Mouse (Mus musculus): ENCODE data around the gene Epha2. TPM values are rescaled to one million over a fixed set of nuclear protein-coding genes. Genes with fewer than 3 reads are reported as not detected.
A peak's percentile ranks its signal among the peaks of the same experiment; 100 is the strongest.

The Epha2 gene
- polyA plus RNA-seq, 1 experiment from 2014 or later, result 0.58 TPM

DNA sequence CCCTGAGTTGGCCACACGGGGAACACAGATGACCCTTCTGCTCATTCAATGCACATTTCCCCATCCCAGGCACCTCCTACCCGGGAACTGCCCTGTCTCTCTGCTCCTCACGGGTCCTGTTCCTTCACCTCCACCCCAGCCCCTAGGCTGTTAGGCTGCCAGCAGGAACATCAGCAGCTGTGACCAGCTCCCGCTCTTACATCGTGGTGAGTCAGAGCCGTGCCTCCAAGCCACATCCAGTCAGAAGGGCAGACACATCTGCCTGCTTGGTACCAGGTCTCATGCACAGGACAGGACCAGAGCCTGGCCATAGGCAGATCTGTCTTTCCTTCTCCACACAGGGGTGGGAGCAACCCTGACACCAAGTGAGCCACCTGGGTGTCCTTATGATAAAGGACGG, 64.8 kb downstream of the Epha2 start:
- no peak for ATAC-seq
- no peak overlapping the region for H3K4me3 ChIP-seq (ENCODE audit: low read depth, low read length)
- WGBS, result 64% methylated on average over 7 of the region's 7 CpGs
- no peak overlapping the region for H3K9ac ChIP-seq (ENCODE audit: low read length)
- no peaks in the 10 kb centered on the region for H3K36me3 ChIP-seq (ENCODE audit: control insufficient read depth, insufficient read depth, low read length)
- no peaks in the 10 kb centered on the region for H3K9me3 ChIP-seq (replicated peaks; ENCODE audit: control insufficient read depth, low read length)
- DNase-seq (ENCODE audit: low spot score), result no peak
- no peaks in the 10 kb centered on the region for H3K4me1 ChIP-seq (ENCODE audit: control insufficient read depth, insufficient read depth, low read length)
- peaks cover 11% of the 10 kb centered on the region for H3K27me3 ChIP-seq (replicated peaks; ENCODE audit: control insufficient read depth, insufficient read depth, low read length)
- no peak overlapping the region for H3K27ac ChIP-seq (ENCODE audit: low read depth, low read length)
- no peak overlapping the region for H3K4me2 ChIP-seq (ENCODE audit: low read length)

DNA sequence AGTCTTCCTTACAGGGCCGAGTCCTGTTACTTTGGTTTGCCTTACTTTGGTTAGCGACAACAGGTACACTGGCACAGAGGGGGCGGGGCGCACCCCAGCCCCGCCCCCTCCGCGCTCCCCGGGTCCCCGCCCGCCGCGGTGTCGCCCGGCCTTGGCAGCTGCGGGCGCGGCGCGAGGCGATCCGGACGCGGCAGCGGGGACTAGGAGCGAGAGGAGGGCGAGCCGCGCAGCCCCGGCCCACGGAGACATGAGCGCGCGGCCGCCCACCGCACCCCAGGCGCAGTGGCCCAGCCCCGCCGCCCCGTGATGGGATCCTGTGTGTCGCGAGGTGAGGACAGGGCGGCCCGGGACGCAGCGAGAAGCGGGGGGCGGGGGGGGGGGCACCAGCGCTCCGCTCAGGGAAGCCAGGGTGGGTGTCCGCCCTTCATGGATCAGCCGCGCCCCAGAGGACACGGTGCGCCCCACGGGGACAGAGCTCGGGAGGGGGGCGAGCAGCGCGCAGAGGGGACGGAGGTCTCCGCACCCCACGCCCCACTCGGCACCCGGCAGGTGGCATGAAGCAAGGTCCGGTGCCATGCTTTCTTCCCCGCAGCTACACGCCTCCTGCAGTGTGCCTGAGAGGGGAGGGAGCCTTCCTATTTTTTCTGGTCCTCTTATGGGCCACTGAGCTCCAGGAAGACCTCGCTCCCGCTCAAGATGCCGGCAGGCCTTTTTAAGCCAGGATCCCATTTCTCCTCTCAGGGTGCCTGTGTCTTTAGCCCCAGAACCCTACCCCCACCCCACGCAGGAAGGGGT, 67.2 kb downstream of the Epha2 start, which contains the start of gene Fam131c:
Gene Fam131c (plus strand): TSS at position 224 of the 795 bp plus-strand sequence.
- peak within 1 kb of the TSS; percentile 9; the same call in 1 of the 2 replicates for H3K27ac ChIP-seq (ENCODE audit: low read depth, low read length)
- 1% methylated on average over 54 of the region's 71 CpGs for WGBS
- peaks cover 11% of the 10 kb centered on the region for H3K27me3 ChIP-seq (replicated peaks; ENCODE audit: control insufficient read depth, insufficient read depth, low read length)
- H3K4me3 ChIP-seq (ENCODE audit: low read depth, low read length), result peak within 1 kb of the TSS; percentile 56
- H3K9ac ChIP-seq (ENCODE audit: low read length), result peak within 1 kb of the TSS; percentile 72
- H3K36me3 ChIP-seq (ENCODE audit: control insufficient read depth, insufficient read depth, low read length), result no peaks in the 10 kb centered on the region
- H3K4me2 ChIP-seq (ENCODE audit: low read length), result peak within 1 kb of the TSS; percentile 97
- no peaks in the 10 kb centered on the region for H3K4me1 ChIP-seq (ENCODE audit: control insufficient read depth, insufficient read depth, low read length)
- ATAC-seq (peak; percentile 67), DNase-seq (ENCODE audit: low spot score) (peak; percentile 59)
- no peaks in the 10 kb centered on the region for H3K9me3 ChIP-seq (replicated peaks; ENCODE audit: control insufficient read depth, low read length)

DNA sequence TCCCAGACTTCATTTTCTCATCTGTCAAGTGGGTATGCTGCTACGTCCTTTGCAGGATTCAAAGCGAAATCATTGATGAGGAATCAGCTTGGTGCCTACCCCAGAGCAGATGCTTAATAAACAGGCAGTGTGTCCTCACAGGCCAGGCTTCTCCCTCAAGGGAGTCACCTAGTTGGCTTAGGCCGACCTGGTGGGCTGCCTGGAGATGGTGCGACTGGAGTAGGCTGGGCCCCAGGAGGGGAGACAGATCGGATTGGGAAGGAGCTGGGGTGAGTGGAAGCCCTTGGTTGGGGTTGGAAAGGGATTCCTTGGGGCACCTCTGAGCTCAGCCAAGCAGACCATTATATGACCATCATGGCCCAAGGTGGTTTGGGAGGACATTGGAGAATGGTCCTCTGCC, 71.4 kb downstream of the Epha2 start:
- Histone ChIP-seq H3K27me3 (replicated peaks; ENCODE audit: control insufficient read depth, insufficient read depth, low read length) (0 out of 2 replicates have a peak, but pooled peaks cover 2% of the 10 kb centered on the region), H3K4me3 (ENCODE audit: low read depth, low read length) (no peak overlapping the region), H3K9me3 (replicated peaks; ENCODE audit: control insufficient read depth, low read length) (no peaks in the 10 kb centered on the region), H3K4me1 (ENCODE audit: control insufficient read depth, insufficient read depth, low read length) (no peaks in the 10 kb centered on the region), H3K9ac (ENCODE audit: low read length) (no peak overlapping the region), H3K4me2 (ENCODE audit: low read length) (no peak overlapping the region), H3K27ac (ENCODE audit: low read depth, low read length) (no peak overlapping the region), H3K36me3 (ENCODE audit: control insufficient read depth, insufficient read depth, low read length) (no peaks in the 10 kb centered on the region)
- DNase-seq (ENCODE audit: low spot score) (no peak), ATAC-seq (no peak)
- WGBS, result 97% methylated on average over 5 of the region's 5 CpGs

Small RNA genes within 50 kb of the gene (microRNA-seq; reads per million reads assigned to microRNA genes)
- not detected for gene Gm25690

Other genes with a start within 250 kb of the Epha2 start
- gene Crocc, start 240.7 kb upstream of the Epha2 start, polyA plus RNA-seq (2014; fragmentation: Nextera tagmentation; extraction: Ambion mirVana), result 6.6 and 7.8 TPM in 2 replicates
- 36.6 and 41.8 TPM in 2 replicates for gene Necap2, start 222.9 kb upstream of the Epha2 start, polyA plus RNA-seq (2014; fragmentation: Nextera tagmentation; extraction: Ambion mirVana)
- 0.19 TPM in 1 of 2 replicates, not detected in the other for gene Spata21, start 212.9 kb upstream of the Epha2 start, polyA plus RNA-seq (2014; fragmentation: Nextera tagmentation; extraction: Ambion mirVana)
- gene Szrd1, start 161.5 kb upstream of the Epha2 start, polyA plus RNA-seq (2014; fragmentation: Nextera tagmentation; extraction: Ambion mirVana), result 37.0 and 38.9 TPM in 2 replicates
- gene Fbxo42, start 153.3 kb upstream of the Epha2 start, polyA plus RNA-seq (2014; fragmentation: Nextera tagmentation; extraction: Ambion mirVana), result 22.3 and 29.5 TPM in 2 replicates
- gene Rsg1, start 87.3 kb upstream of the Epha2 start, polyA plus RNA-seq (2014; fragmentation: Nextera tagmentation; extraction: Ambion mirVana), result 6.5 and 6.7 TPM in 2 replicates
- 0.65 and 1.1 TPM in 2 replicates for gene Arhgef19, start 61.7 kb upstream of the Epha2 start, polyA plus RNA-seq (2014; fragmentation: Nextera tagmentation; extraction: Ambion mirVana)
- 10.2 and 15.8 TPM in 2 replicates for gene Fam131c, start 67.0 kb downstream of the Epha2 start, polyA plus RNA-seq (2014; fragmentation: Nextera tagmentation; extraction: Ambion mirVana)
- not detected in 2 replicates for gene Clcnka, start 97.5 kb downstream of the Epha2 start, polyA plus RNA-seq (2014; fragmentation: Nextera tagmentation; extraction: Ambion mirVana)
- not detected in 2 replicates for gene Clcnkb, start 114.8 kb downstream of the Epha2 start, polyA plus RNA-seq (2014; fragmentation: Nextera tagmentation; extraction: Ambion mirVana)
- gene Hspb7, start 119.5 kb downstream of the Epha2 start, polyA plus RNA-seq (2014; fragmentation: Nextera tagmentation; extraction: Ambion mirVana), result not detected in 2 replicates
- 0.33 TPM in 1 of 2 replicates, not detected in the other for gene Srarp, start 134.9 kb downstream of the Epha2 start, polyA plus RNA-seq (2014; fragmentation: Nextera tagmentation; extraction: Ambion mirVana)
- 41.3 and 46.5 TPM in 2 replicates for gene Zbtb17, start 143.4 kb downstream of the Epha2 start, polyA plus RNA-seq (2014; fragmentation: Nextera tagmentation; extraction: Ambion mirVana)
- gene Spen, start 237.4 kb downstream of the Epha2 start, polyA plus RNA-seq (2014; fragmentation: Nextera tagmentation; extraction: Ambion mirVana), result 10.7 and 14.0 TPM in 2 replicates

Measured in forebrain, embryonic 14.5 days (tissue).